Mouse (Mus musculus) layer of hippocampus, postnatal 14 days (tissue): ENCODE results near the gene Olfr733. TPM values are rescaled to one million over a fixed set of nuclear protein-coding genes. Genes with fewer than 3 reads are reported as not detected.

Source experiments
- DNase-seq, 2 experiments: peaks; one replicate each; pipeline ENCODE4 v3.0.0; 2021 to 2022; ENCODE audit warnings: low spot score in 2 of 2, mixed read lengths in 1 of 2
- long read RNA-seq, 2 experiments: library from polyadenylated mRNA; stranded (forward); transcript quantifications; one replicate each; pipeline ENCODE4 v2.0.0; 2021
- total RNA-seq, 2 experiments: library from RNA; stranded (reverse); gene quantifications; 2 replicates each; pipeline ENCODE4 v1.2.3; 2021

Olfr733 gene
- not detected for total RNA-seq
- long read RNA-seq, experiment 1: 0 reads
- long read RNA-seq, experiment 2: 0 reads

GRCm38 (mm10) chr14:50301422-50301821 lies at the start of gene Olfr733:
TSS of gene Olfr733 (minus strand) at chr14:50301522.
- no peak for DNase-seq

- no peak for DNase-seq
Observed at GRCm38 (mm10) chr14:50348796-50349195, 47.5 kb upstream of the Olfr733 start, which contains the start of gene Olfr735. TSS of gene Olfr735 (minus strand) at chr14:50348872.

GRCm38 (mm10) chr14:50326661-50327060 lies 25.3 kb upstream of the Olfr733 start, which contains the start of gene Olfr734:
TSS of gene Olfr734 (minus strand) at chr14:50326761.
- no peak for DNase-seq

- no peak for DNase-seq
Observed at GRCm38 (mm10) chr14:50284106-50284505, 17.2 kb downstream of the Olfr733 start, which contains the start of gene Olfr732. TSS of gene Olfr732 (minus strand) at chr14:50284206.

Other genes starting within 250 kb of the Olfr733 start
- gene Olfr726, start 210.6 kb downstream of the Olfr733 start, total RNA-seq: not detected
- gene Olfr727, start 178.3 kb downstream of the Olfr733 start, total RNA-seq: not detected
- not detected for gene Olfr728, start 158.8 kb downstream of the Olfr733 start, total RNA-seq
- not detected for gene Olfr729, start 148.6 kb downstream of the Olfr733 start, total RNA-seq
- gene Olfr730, start 113.3 kb downstream of the Olfr733 start, total RNA-seq: not detected
- not detected for gene Olfr731, start 59.7 kb downstream of the Olfr733 start, total RNA-seq
- not detected for gene Olfr732, start 17.3 kb downstream of the Olfr733 start, total RNA-seq
- gene Olfr734, start 25.2 kb upstream of the Olfr733 start, total RNA-seq: not detected
- gene Olfr735, start 47.4 kb upstream of the Olfr733 start, total RNA-seq: not detected
- gene Tlr11, start 56.4 kb upstream of the Olfr733 start, total RNA-seq: not detected
- not detected for gene Olfr736, start 79.6 kb upstream of the Olfr733 start, total RNA-seq
- gene Olfr738, start 106.0 kb upstream of the Olfr733 start, total RNA-seq: not detected
- not detected for gene Olfr739, start 117.1 kb upstream of the Olfr733 start, total RNA-seq
- gene Olfr740, start 144.0 kb upstream of the Olfr733 start, total RNA-seq: not detected
- not detected for gene Olfr741, start 171.2 kb upstream of the Olfr733 start, total RNA-seq
- not detected for gene Olfr742, start 202.1 kb upstream of the Olfr733 start, total RNA-seq
- gene Olfr743, start 220.3 kb upstream of the Olfr733 start, total RNA-seq: not detected